ENCODE assay signal across 30 mouse cellular contexts in genomic region chr13:93673296-93673695, GRCm38 (mm10). TPM values are rescaled to one million over a fixed set of nuclear protein-coding genes. Genes with fewer than 3 reads are reported as not detected.
DNase-seq lines count a peak whose midpoint lies in the region; ATAC-seq and TF ChIP-seq lines count a peak whose summit lies in the region.
"Had no signal": no experiment of that assay in that cellular context is flagged by ENCODE, and none has a peak within 500 bp of the region (broad histone marks: within the 10 kb centered on the region; RNA-seq: fewer than 3 reads in every experiment).

No protein-coding gene starts in this region.

- 45% methylated on average over 2 of the region's 2 CpGs for WGBS in kidney, embryonic 16.5 days
- 36% methylated on average over 2 of the region's 2 CpGs for WGBS in liver, embryonic 14.5 days (ENCODE audit: insufficient replicate concordance)

- no peak for TF ChIP-seq EP300 in liver, embryonic 14.5 days (IDR thresholded peaks at IDR 0.05; ENCODE audit: low read depth)

- no peak overlapping the region for H3K4me3 ChIP-seq in kidney, embryonic 16.5 days (ENCODE audit: low read length)
- peak overlapping the region; percentile 44 to 51 for H3K4me3 ChIP-seq in liver, embryonic 14.5 days (ENCODE audit: insufficient read depth in 1 of 2, low read depth in 2 of 2, low read length in 2 of 2)
- H3K4me3 ChIP-seq: forebrain, embryonic 12.5 days had no signal

- peak; percentile 28 to 31 for DNase-seq in kidney, adult 8-10 months
- DNase-seq in kidney, postnatal 4 days: no peak
- peak; percentile 17 for DNase-seq in kidney, postnatal 14 days
- no peak for DNase-seq in liver, embryonic 14.5 days (ENCODE audit: low read depth in 3 of 3, low spot score in 3 of 3)
- DNase-seq in frontal cortex, postnatal 36 days (ENCODE audit: low spot score in 2 of 2): no peak
- DNase-seq in cerebellum, adult 11-12 months: no peak
- no peak for DNase-seq in c-Kit-positive CD71-positive TER-119-positive erythroid progenitor cells, embryonic 14.5 days (ENCODE audit: low spot score)
- DNase-seq: adrenal gland, adult 2 months; B cell, adult 2 months; cerebellum, adult 9-10 months; forebrain, postnatal 0 days; gastrocnemius, postnatal 14 days; heart, postnatal 36 days; lung, postnatal 36 days; right cerebral cortex, postnatal 25 days had no signal

- no peak for TF ChIP-seq CTCF in liver, embryonic 14.5 days (IDR thresholded peaks at IDR 0.05; ENCODE audit: low read depth)

- H3K27me3 ChIP-seq in kidney, embryonic 16.5 days (ENCODE audit: insufficient read depth, low read length): peaks cover 8% of the 10 kb centered on the region; the same call in 1 of the 2 replicates
- peaks cover 4% of the 10 kb centered on the region for H3K27me3 ChIP-seq in liver, embryonic 14.5 days (ENCODE audit: control insufficient read depth, insufficient read depth, low read length)

- peaks cover 5% of the 10 kb centered on the region; the same call in 1 of the 2 replicates for H3K9me3 ChIP-seq in kidney, embryonic 16.5 days (ENCODE audit: low read length)
- H3K9me3 ChIP-seq in liver, embryonic 14.5 days (ENCODE audit: control insufficient read depth, low read length): no peaks in the 10 kb centered on the region
- H3K9me3 ChIP-seq: embryonic facial prominence, embryonic 13.5 days; forebrain, embryonic 12.5 days; heart, embryonic 10.5 days; heart, embryonic 15.5 days; limb, embryonic 10.5 days; limb, embryonic 15.5 days; stomach, embryonic 15.5 days had no signal

- ATAC-seq in kidney, embryonic 16.5 days (ENCODE audit: low FRiP score, low TSS enrichment): peak; percentile 72; the same call in 1 of the 2 replicates
- no peak for ATAC-seq in liver, embryonic 14.5 days (ENCODE audit: insufficient read depth)
- ATAC-seq: activated CD4-positive, CD25-positive, alpha-beta regulatory T cell, adult 4 months; forebrain, postnatal 0 days; intestine, postnatal 0 days; midbrain, embryonic 16.5 days had no signal

- no peak overlapping the region for H3K9ac ChIP-seq in kidney, embryonic 16.5 days (replicated peaks; ENCODE audit: low read length)
- H3K9ac ChIP-seq in liver, embryonic 14.5 days (replicated peaks): no peak overlapping the region
- H3K9ac ChIP-seq: embryonic facial prominence, embryonic 13.5 days; forebrain, embryonic 12.5 days; forebrain, postnatal 0 days; heart, embryonic 15.5 days; hindbrain, embryonic 14.5 days; limb, embryonic 15.5 days; stomach, embryonic 15.5 days had no signal

- no peaks in the 10 kb centered on the region for H3K36me3 ChIP-seq in kidney, embryonic 16.5 days (ENCODE audit: insufficient read depth, low read length)
- H3K36me3 ChIP-seq in liver, embryonic 14.5 days (replicated peaks; ENCODE audit: control insufficient read depth, insufficient read depth, low read depth): no peaks in the 10 kb centered on the region
- H3K36me3 ChIP-seq: embryonic facial prominence, embryonic 13.5 days; forebrain, embryonic 12.5 days; heart, embryonic 10.5 days; heart, embryonic 15.5 days; limb, embryonic 10.5 days; limb, embryonic 15.5 days; stomach, embryonic 15.5 days had no signal

- H3K4me2 ChIP-seq in kidney, embryonic 16.5 days (replicated peaks; ENCODE audit: low read depth, low read length): no peak overlapping the region; the same call in 1 of the 2 replicates
- peak overlapping the region; percentile 47 for H3K4me2 ChIP-seq in liver, embryonic 14.5 days (ENCODE audit: low read depth)

- 0 out of 2 replicates have a peak overlapping the region, but pooled peaks have one; percentile 29 for H3K27ac ChIP-seq in kidney, embryonic 16.5 days (ENCODE audit: low read length)
- no peak overlapping the region for H3K27ac ChIP-seq in liver, embryonic 14.5 days
- H3K27ac ChIP-seq: embryonic facial prominence, embryonic 13.5 days; forebrain, embryonic 12.5 days; heart, embryonic 15.5 days; hindbrain, embryonic 14.5 days; limb, embryonic 10.5 days; limb, embryonic 15.5 days; stomach, embryonic 15.5 days had no signal

- peaks cover 5% of the 10 kb centered on the region; the same call in 1 of the 2 replicates for H3K4me1 ChIP-seq in kidney, embryonic 16.5 days (ENCODE audit: insufficient read depth, low read length)
- H3K4me1 ChIP-seq in liver, embryonic 14.5 days (replicated peaks; ENCODE audit: control insufficient read depth in 2 of 2, insufficient read depth in 2 of 2, low read length in 1 of 2): no peaks in the 10 kb centered on the region
- H3K4me1 ChIP-seq: forebrain, embryonic 12.5 days; limb, embryonic 15.5 days; stomach, embryonic 15.5 days had no signal

RNA-seq across cellular contexts. Expression of gene Bhmt2, which starts 0.8 kb away (rescaled TPM):
- 9.5 and 10.8 TPM in 2 replicates for polyA plus RNA-seq in kidney, embryonic 16.5 days (2015; fragmentation: Nextera tagmentation; extraction: Ambion mirVana)
- polyA plus RNA-seq in liver, embryonic 14.5 days (2012; rRNA removed): 12.2 and 13.6 TPM in 2 replicates
- polyA plus RNA-seq in liver, embryonic 14.5 days (2014; fragmentation: Nextera tagmentation; extraction: Ambion mirVana): 16.8 TPM in 2 replicates
- polyA plus RNA-seq: adrenal gland, adult 2 months; embryonic facial prominence, embryonic 13.5 days; forebrain, embryonic 12.5 days; forebrain, postnatal 0 days; heart, embryonic 15.5 days; hindbrain, embryonic 14.5 days; limb, embryonic 10.5 days; limb, embryonic 15.5 days; midbrain, embryonic 11.5 days; neural tube, embryonic 11.5 days had no signal

RNA-seq across cellular contexts. Expression of gene Dmgdh, which starts 0.9 kb away (rescaled TPM):
- 2.6 TPM in 2 replicates for polyA plus RNA-seq in kidney, embryonic 16.5 days (2015; fragmentation: Nextera tagmentation; extraction: Ambion mirVana)
- 6.8 and 9.7 TPM in 2 replicates for polyA plus RNA-seq in liver, embryonic 14.5 days (2012; rRNA removed)
- 12.0 and 13.1 TPM in 2 replicates for polyA plus RNA-seq in liver, embryonic 14.5 days (2014; fragmentation: Nextera tagmentation; extraction: Ambion mirVana)
- polyA plus RNA-seq: activated CD4-positive, CD25-positive, alpha-beta regulatory T cell, adult 4 months; limb, embryonic 10.5 days; lung, embryonic 16.5 days; midbrain, embryonic 11.5 days; neural tube, embryonic 11.5 days had no signal

RNA-seq across cellular contexts. Expression of gene Bhmt, which starts 35.5 kb away (rescaled TPM):
- 0.23 and 0.87 TPM in 2 replicates for polyA plus RNA-seq in kidney, embryonic 16.5 days (2015; fragmentation: Nextera tagmentation; extraction: Ambion mirVana)
- polyA plus RNA-seq in liver, embryonic 14.5 days (2012; rRNA removed): 12.1 and 24.5 TPM in 2 replicates
- polyA plus RNA-seq in liver, embryonic 14.5 days (2014; fragmentation: Nextera tagmentation; extraction: Ambion mirVana): 71.1 and 81.8 TPM in 2 replicates
- polyA plus RNA-seq: embryonic facial prominence, embryonic 13.5 days; limb, embryonic 10.5 days; midbrain, embryonic 11.5 days; midbrain, embryonic 16.5 days; neural tube, embryonic 11.5 days had no signal

Comparison
In these comparisons a context has a peak if more than half of its experiments do, and no peak if none do; other contexts are left out.
1. DNase-seq: peak in kidney, adult 8-10 months (2 of 2) and kidney, postnatal 14 days (single experiment); none in kidney, postnatal 4 days (0 of 2), liver, embryonic 14.5 days (0 of 3), frontal cortex, postnatal 36 days (0 of 2), cerebellum, adult 11-12 months (single experiment) and c-Kit-positive CD71-positive TER-119-positive erythroid progenitor cells, embryonic 14.5 days (single experiment).